Mouse (Mus musculus) hindlimb bud, embryonic 11.5 days (tissue): Measurements from ENCODE around the gene Frmpd2.

Experiments
- DNase-seq: peaks from one replicate; pipeline ENCODE4 v3.0.0-alpha.2; 2012; ENCODE audit warnings: low read depth, low spot score; ENCODE audit errors: extremely low spot score

Frmpd2 gene

DNA sequence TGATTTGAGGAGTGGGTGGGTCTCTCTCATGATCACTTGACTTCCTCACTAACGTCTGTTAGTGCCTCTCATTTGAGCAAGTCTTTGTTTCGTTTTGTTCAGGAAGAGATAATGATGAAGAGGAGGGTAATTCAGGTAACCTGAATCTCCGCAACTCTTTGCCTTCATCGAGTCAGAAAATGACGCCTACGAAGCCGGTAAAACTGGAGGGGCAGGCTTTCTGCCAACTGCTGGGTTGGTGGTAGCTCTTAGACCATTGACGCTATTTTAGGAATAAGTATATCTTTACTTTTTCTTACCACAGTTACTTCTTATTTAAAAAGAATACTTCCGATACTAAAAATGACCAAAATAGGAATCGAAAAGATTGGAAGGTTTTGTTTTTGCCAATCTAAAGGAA, 135.9 kb downstream of the Frmpd2 start:
- no peak for DNase-seq
